ENCODE assay signal across 11 mouse cellular contexts in genomic region chr3:115709118-115709574, GRCm38 (mm10). TPM values are rescaled to one million over a fixed set of nuclear protein-coding genes. Genes with fewer than 3 reads are reported as not detected.
DNase-seq lines count a peak whose midpoint lies in the region; ATAC-seq lines count a peak whose summit lies in the region.
"Had no signal": no experiment of that assay in that cellular context is flagged by ENCODE, and none has a peak within 500 bp of the region (broad histone marks: within the 10 kb centered on the region; RNA-seq: fewer than 3 reads in every experiment).

No protein-coding gene starts in this region.

- H3K4me3 ChIP-seq in liver, embryonic 12.5 days = no peak overlapping the region
- no peak overlapping the region for H3K4me3 ChIP-seq in forebrain, embryonic 14.5 days (ENCODE audit: low read depth, low read length)
- H3K4me3 ChIP-seq: limb, embryonic 13.5 days had no signal

- DNase-seq in CD4-positive, CD25-positive, alpha-beta regulatory T cell, adult 2 months (ENCODE audit: low read depth, low spot score) = peak; percentile 45
- peak; percentile 30 for DNase-seq in adrenal gland, postnatal 10 days
- peak; percentile 57 to 67 for DNase-seq in heart, postnatal 10 days
- DNase-seq in MN1 (ENCODE audit: low spot score) = no peak
- DNase-seq in right cerebral cortex, postnatal 10 days (ENCODE audit: low spot score in 2 of 2) = no peak
- DNase-seq in left cerebral cortex, postnatal 25 days (ENCODE audit: low spot score in 2 of 2) = no peak
- no peak for DNase-seq in forebrain, embryonic 14.5 days (ENCODE audit: low spot score)
- DNase-seq: cerebellum, adult 8-10 months had no signal

- H3K9me3 ChIP-seq in liver, embryonic 12.5 days (replicated peaks) = no peaks in the 10 kb centered on the region
- no peaks in the 10 kb centered on the region for H3K9me3 ChIP-seq in forebrain, embryonic 14.5 days (replicated peaks; ENCODE audit: control insufficient read depth, low read length)
- H3K9me3 ChIP-seq: limb, embryonic 13.5 days had no signal

- H3K36me3 ChIP-seq in liver, embryonic 12.5 days = peaks cover 33% of the 10 kb centered on the region
- peaks cover 4% of the 10 kb centered on the region; the same call in 1 of the 2 replicates for H3K36me3 ChIP-seq in forebrain, embryonic 14.5 days (ENCODE audit: control insufficient read depth, insufficient read depth, low read length)

- peaks cover 38% of the 10 kb centered on the region for H3K4me1 ChIP-seq in liver, embryonic 12.5 days
- H3K4me1 ChIP-seq in forebrain, embryonic 14.5 days (ENCODE audit: control insufficient read depth, insufficient read depth, low read length) = no peaks in the 10 kb centered on the region; the same call in none of the 2 replicates

- H3K27ac ChIP-seq in liver, embryonic 12.5 days = no peak overlapping the region
- no peak overlapping the region for H3K27ac ChIP-seq in forebrain, embryonic 14.5 days (ENCODE audit: low read depth, low read length)
- H3K27ac ChIP-seq: limb, embryonic 13.5 days had no signal

- peak; percentile 21; the same call in 1 of the 2 replicates for ATAC-seq in liver, embryonic 12.5 days
- ATAC-seq in forebrain, embryonic 14.5 days = no peak
- ATAC-seq: Patski had no signal

- no peak overlapping the region for H3K9ac ChIP-seq in liver, embryonic 12.5 days
- no peak overlapping the region for H3K9ac ChIP-seq in forebrain, embryonic 14.5 days (ENCODE audit: low read length)
- H3K9ac ChIP-seq: limb, embryonic 13.5 days had no signal

- intact Hi-C loops in heart, postnatal 10 days (cut with DNase I) = no loop called here
- intact Hi-C loops in left cerebral cortex, postnatal 25 days (cut with DNase I) = no loop called here

- 68% methylated on average over 6 of the region's 6 CpGs for WGBS in liver, embryonic 12.5 days (ENCODE audit: insufficient replicate concordance)
- 84% methylated on average over 6 of the region's 6 CpGs for WGBS in forebrain, embryonic 14.5 days

- H3K4me2 ChIP-seq in liver, embryonic 12.5 days = no peak overlapping the region
- no peak overlapping the region for H3K4me2 ChIP-seq in forebrain, embryonic 14.5 days (ENCODE audit: low read length)
- H3K4me2 ChIP-seq: limb, embryonic 13.5 days had no signal

- H3K27me3 ChIP-seq in liver, embryonic 12.5 days (replicated peaks) = no peaks in the 10 kb centered on the region
- H3K27me3 ChIP-seq in forebrain, embryonic 14.5 days (replicated peaks; ENCODE audit: control insufficient read depth, insufficient read depth, low read length) = no peaks in the 10 kb centered on the region
- H3K27me3 ChIP-seq: limb, embryonic 13.5 days; Patski had no signal

RNA-seq across cellular contexts. Expression of gene S1pr1, which starts 5.7 kb away (rescaled TPM):
- total RNA-seq in adrenal gland, postnatal 10 days (2021) = 10 to 100 TPM; 41.8 to 65.7 TPM
- total RNA-seq in heart, postnatal 10 days (2021) = 10 to 100 TPM; 74.8 to 95.8 TPM
- polyA plus RNA-seq in liver, embryonic 12.5 days (2016; fragmentation: Nextera tagmentation; extraction: Ambion mirVana) = 10.0 and 10.5 TPM in 2 replicates
- total RNA-seq in left cerebral cortex, postnatal 25 days (2021) = 10 to 100 TPM; 98.8 to 99.4 TPM
- polyA plus RNA-seq in forebrain, embryonic 14.5 days (2014; fragmentation: Nextera tagmentation; extraction: Ambion mirVana) = 21.2 and 24.5 TPM in 2 replicates

Comparison
In these comparisons a context has a peak if more than half of its experiments do, and no peak if none do; other contexts are left out.
1. DNase-seq: peak in CD4-positive, CD25-positive, alpha-beta regulatory T cell, adult 2 months (single experiment), adrenal gland, postnatal 10 days (single experiment) and heart, postnatal 10 days (2 of 2); none in MN1 (single experiment), right cerebral cortex, postnatal 10 days (0 of 2), left cerebral cortex, postnatal 25 days (0 of 2) and forebrain, embryonic 14.5 days (single experiment).